Mouse (Mus musculus): ENCODE measurements around the gene Rwdd2b. TPM values are rescaled to one million over a fixed set of nuclear protein-coding genes. Genes with fewer than 3 reads are reported as not detected.

Gene Rwdd2b
- polyA plus RNA-seq, 1 experiment = not detected

DNA sequence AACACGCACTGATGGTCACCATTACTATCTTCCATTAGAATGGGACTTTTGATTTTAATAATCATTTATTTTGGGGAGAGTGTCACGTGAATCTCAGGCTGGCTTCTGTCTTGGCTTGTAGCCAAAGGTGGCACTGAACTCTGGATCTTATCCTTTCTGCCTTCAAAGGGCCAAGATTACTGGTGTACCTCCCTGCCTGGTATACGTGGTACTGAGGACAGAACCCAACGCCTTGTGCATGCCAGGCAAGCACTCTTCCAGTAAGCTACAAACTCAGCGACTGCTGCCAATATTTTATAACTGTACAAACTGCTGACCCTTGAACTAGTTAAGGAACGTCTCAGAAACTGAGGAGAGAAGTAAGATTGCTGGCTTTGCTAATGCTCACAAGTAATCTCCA lies 5.4 kb downstream of the Rwdd2b start:
- no peak for TF ChIP-seq CTCF (IDR thresholded peaks at IDR 0.05; ENCODE audit: insufficient read depth, low read depth, low read length)
- no peak for TF ChIP-seq POLR2A (IDR thresholded peaks at IDR 0.05; ENCODE audit: insufficient read depth, low read depth, low read length)
- Histone ChIP-seq H3K27ac (ENCODE audit: insufficient read depth, low read depth, low read length) (no peak overlapping the region), H3K4me3 (ENCODE audit: insufficient read depth, low read depth, low read length) (no peak overlapping the region), H3K4me1 (ENCODE audit: control insufficient read depth, insufficient read depth, low read length) (no peaks in the 10 kb centered on the region)
- 82% methylated on average over 6 of the region's 6 CpGs for WGBS

DNA sequence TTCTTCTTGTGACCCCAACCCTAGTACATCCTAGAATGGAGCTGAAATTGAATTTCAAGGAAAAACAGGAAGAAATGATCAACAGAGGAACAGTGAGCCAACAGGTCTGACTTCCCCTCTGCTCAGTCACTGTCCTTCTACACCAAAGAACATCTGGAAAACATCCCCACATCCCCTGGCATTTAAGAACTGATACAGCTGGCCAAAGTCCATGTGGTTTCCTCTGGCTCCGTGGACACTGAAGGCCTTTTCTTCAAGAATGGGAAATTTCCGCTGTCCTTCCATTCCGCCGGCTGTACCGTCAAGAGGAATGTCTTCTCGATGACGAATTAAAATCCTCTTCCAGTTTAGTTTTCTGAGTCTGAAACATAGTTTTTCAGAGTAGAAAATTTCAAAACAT lies 6.1 kb downstream of the Rwdd2b start:
- H3K4me3 ChIP-seq (ENCODE audit: insufficient read depth, low read depth, low read length) = no peak overlapping the region
- H3K4me1 ChIP-seq (ENCODE audit: control insufficient read depth, insufficient read depth, low read length) = no peaks in the 10 kb centered on the region
- 91% methylated on average over 7 of the region's 7 CpGs for WGBS
- no peak overlapping the region for H3K27ac ChIP-seq (ENCODE audit: insufficient read depth, low read depth, low read length)
- TF ChIP-seq CTCF (IDR thresholded peaks at IDR 0.05; ENCODE audit: insufficient read depth, low read depth, low read length) (no peak), POLR2A (IDR thresholded peaks at IDR 0.05; ENCODE audit: insufficient read depth, low read depth, low read length) (no peak)

DNA sequence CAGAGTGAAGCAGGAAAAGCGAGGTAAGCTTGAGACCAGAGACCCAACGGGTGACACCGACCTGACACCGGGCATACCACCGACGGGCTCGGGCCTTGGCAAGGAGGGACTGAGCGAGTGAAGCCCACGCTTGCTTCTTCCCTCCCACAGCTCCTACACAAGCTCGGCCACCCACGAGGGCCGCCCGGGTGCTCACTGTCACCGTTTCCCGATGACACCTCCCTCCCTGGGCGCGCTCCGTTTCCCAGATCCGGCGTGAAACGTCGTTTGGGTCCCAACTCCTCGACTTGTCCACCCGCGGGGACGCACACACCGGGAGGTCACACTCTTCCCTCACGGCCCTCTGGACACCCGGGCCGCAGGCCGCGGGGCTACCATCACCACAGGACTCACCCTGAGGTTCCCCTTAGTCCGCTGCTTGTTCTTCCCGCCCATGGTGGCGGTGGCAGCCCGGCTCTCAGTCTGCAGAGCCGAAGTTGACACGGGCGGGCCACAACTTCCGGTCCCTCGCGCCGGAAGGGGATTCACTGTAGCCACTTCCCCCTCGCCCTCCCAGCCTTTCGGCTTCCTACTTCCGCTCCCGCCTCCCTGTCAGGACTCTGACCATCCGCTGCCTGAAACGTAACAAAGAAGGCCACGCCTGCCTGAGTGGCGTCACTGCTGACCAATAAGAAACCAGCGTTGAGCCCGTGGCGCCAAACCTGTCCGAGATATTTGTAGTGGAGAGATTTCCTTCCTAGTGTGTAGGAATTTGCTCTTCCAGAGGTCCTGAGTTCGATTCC lies 8.1 kb downstream of the Rwdd2b start, which contains the start of gene Ltn1:
Gene Ltn1 (minus strand): TSS at position 580 of the 782 bp plus-strand sequence.
- H3K4me3 ChIP-seq (ENCODE audit: insufficient read depth, low read depth, low read length) = peak within 1 kb of the TSS; percentile 80
- no peak within 1 kb of the TSS for H3K27ac ChIP-seq (ENCODE audit: insufficient read depth, low read depth, low read length)

DNA sequence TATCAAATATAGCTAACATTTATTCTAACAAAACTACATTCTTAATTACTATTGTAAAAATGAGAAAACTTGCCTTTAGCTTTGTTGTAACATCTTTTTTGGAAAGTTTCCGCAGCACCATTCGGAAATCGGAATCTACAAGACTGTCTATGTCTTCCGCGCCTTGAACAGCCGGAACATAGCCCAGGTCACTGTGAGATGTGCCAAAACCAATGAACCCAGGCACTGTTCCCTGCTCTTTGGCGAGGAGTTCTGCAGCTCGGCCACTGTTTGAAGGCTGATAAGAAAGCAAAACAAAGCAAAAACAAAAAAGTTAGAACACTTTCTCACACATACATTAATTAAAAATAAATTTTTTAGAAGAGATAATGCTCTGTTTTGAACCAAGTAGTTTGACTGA lies 12.9 kb downstream of the Rwdd2b start:
- WGBS = 94% methylated on average over 8 of the region's 8 CpGs
- no peaks in the 10 kb centered on the region for H3K4me1 ChIP-seq (ENCODE audit: control insufficient read depth, insufficient read depth, low read length)
- TF ChIP-seq CTCF (IDR thresholded peaks at IDR 0.05; ENCODE audit: insufficient read depth, low read depth, low read length) (no peak), POLR2A (IDR thresholded peaks at IDR 0.05; ENCODE audit: insufficient read depth, low read depth, low read length) (no peak)

More for the DNA sequence above, 8.1 kb downstream of the Rwdd2b start, which contains the start of gene Ltn1:
- H3K4me1 ChIP-seq (ENCODE audit: control insufficient read depth, insufficient read depth, low read length) = no peaks in the 10 kb centered on the region
- WGBS = under 1% methylated on average over 56 of the region's 56 CpGs
- TF ChIP-seq POLR2A (IDR thresholded peaks at IDR 0.05; ENCODE audit: insufficient read depth, low read depth, low read length) = peak; percentile 64; the same call in 1 of the 2 replicates
- no peak for TF ChIP-seq CTCF (IDR thresholded peaks at IDR 0.05; ENCODE audit: insufficient read depth, low read depth, low read length)

DNA sequence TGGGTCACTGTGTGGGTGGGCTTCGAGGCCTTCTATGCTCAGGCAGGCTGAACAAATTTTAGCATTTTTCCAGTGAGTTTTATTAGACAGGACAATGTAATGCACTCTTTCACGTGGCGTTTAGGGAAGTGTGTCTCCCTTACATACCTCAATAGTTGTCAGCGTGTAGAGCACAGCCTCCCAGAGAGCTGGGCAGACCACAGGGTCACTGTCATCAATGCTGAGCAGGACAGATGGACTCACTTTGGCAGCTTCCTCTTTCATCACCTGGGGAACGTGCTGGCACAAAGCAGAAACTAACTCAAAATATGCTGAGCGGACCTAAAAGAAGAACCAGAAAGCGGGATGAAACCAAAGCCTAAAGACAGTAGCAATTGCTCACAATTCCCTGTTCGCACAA lies 19.7 kb downstream of the Rwdd2b start:
- WGBS = 90% methylated on average over 8 of the region's 8 CpGs
- no peak overlapping the region for H3K27ac ChIP-seq (ENCODE audit: insufficient read depth, low read depth, low read length)
- no peaks in the 10 kb centered on the region for H3K4me1 ChIP-seq (ENCODE audit: control insufficient read depth, insufficient read depth, low read length)
- no peak overlapping the region for H3K4me3 ChIP-seq (ENCODE audit: insufficient read depth, low read depth, low read length)
- no peak for TF ChIP-seq POLR2A (IDR thresholded peaks at IDR 0.05; ENCODE audit: insufficient read depth, low read depth, low read length)
- no peak for TF ChIP-seq CTCF (IDR thresholded peaks at IDR 0.05; ENCODE audit: insufficient read depth, low read depth, low read length)

More for the DNA sequence above, 12.9 kb downstream of the Rwdd2b start:
- Histone ChIP-seq H3K27ac (ENCODE audit: insufficient read depth, low read depth, low read length) (no peak overlapping the region), H3K4me3 (ENCODE audit: insufficient read depth, low read depth, low read length) (no peak overlapping the region)

DNA sequence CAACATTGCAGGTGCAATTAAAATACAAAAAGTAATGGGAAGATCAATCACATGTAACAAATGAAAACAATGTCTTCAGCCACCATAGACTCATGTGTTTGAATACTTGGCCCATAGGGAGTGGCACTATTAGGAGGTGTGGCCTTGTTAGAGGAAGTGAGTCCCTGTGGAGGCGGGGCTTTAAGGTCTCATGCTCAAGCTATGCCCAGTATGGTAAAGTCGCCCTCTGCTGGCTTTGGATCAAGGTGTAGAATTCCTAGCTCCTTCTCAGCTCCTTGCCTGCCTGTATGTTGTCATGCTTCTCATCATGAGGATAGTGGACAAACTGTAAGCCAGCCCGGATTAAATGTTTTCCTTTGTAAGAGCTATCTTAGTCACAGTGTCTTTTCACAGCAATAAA lies 35.4 kb downstream of the Rwdd2b start:
- no peak overlapping the region for H3K27ac ChIP-seq (ENCODE audit: insufficient read depth, low read depth, low read length)
- TF ChIP-seq POLR2A (IDR thresholded peaks at IDR 0.05; ENCODE audit: insufficient read depth, low read depth, low read length) (no peak), CTCF (IDR thresholded peaks at IDR 0.05; ENCODE audit: insufficient read depth, low read depth, low read length) (no peak)
- 82% methylated on average over 3 of the region's 3 CpGs for WGBS
- no peak overlapping the region for H3K4me3 ChIP-seq (ENCODE audit: insufficient read depth, low read depth, low read length)
- H3K4me1 ChIP-seq (ENCODE audit: control insufficient read depth, insufficient read depth, low read length) = no peaks in the 10 kb centered on the region

DNA sequence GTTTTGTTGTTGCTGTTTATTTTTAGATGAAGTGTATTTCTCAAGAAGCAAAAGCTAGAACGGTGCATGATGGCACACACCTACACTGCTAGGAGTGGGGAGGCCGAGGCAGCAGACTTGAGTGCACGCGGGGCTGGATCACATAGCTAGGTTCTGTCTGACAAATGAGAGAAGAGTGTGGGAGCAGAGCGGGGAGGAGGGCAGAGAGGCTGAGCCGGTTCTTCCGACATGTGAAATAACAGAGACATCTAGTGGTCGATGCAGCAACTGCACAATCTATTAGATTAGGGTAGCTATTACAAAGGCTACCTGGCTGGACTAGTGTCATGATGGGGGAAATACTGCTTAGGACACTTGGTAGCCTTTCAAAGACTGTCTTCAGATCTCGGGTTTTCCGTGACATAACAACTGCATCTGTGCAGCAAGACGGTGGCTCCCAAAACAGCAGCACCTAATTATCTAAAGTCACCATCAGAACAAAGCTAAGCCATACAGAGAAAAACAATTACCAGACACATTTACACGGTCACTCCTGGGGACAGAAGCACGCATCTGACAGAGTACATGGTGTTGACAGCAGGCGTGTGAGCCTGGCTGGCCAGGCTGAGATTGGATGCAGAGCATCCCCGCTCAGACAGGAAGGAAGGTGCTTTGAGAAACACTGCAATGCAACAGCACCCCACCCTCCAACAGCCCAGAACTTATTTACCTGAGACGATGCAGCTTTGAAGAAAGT lies 46.4 kb downstream of the Rwdd2b start:
- WGBS = 38% methylated on average over 16 of the region's 16 CpGs
- Histone ChIP-seq H3K4me3 (ENCODE audit: insufficient read depth, low read depth, low read length) (no peak overlapping the region), H3K4me1 (ENCODE audit: control insufficient read depth, insufficient read depth, low read length) (no peaks in the 10 kb centered on the region), H3K27ac (ENCODE audit: insufficient read depth, low read depth, low read length) (no peak overlapping the region)
- no peak for TF ChIP-seq POLR2A (IDR thresholded peaks at IDR 0.05; ENCODE audit: insufficient read depth, low read depth, low read length)
- no peak for TF ChIP-seq CTCF (IDR thresholded peaks at IDR 0.05; ENCODE audit: insufficient read depth, low read depth, low read length)

DNA sequence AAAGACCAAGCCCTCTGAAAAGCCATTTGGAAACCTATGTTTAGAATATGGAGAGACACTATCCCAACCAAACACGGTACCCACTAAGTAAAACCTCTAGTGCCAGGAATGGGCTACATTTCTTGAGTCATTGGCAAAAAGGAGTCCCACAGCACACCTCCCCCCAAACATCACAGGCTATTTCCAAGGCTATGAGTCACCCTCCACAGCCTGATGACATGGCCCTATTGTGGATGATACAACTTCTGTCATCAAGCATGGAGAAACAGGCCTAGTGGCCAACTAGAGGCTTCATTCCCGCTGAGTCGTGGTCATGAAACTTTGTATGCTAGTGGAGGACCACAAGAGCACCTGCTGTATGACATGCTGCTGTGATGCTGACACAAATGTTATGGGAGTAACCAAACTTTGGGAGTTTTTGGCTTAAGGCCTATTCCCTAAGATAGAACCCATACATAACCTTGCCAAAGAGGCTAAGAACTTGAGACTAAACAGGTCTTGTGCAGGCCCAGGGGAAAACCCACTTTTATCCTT lies 52.9 kb downstream of the Rwdd2b start:
- Histone ChIP-seq H3K4me1 (ENCODE audit: control insufficient read depth, insufficient read depth, low read length) (no peaks in the 10 kb centered on the region), H3K27ac (ENCODE audit: insufficient read depth, low read depth, low read length) (no peak overlapping the region), H3K4me3 (ENCODE audit: insufficient read depth, low read depth, low read length) (no peak overlapping the region)
- 73% methylated on average over 3 of the region's 3 CpGs for WGBS
- TF ChIP-seq POLR2A (IDR thresholded peaks at IDR 0.05; ENCODE audit: insufficient read depth, low read depth, low read length) (no peak), CTCF (IDR thresholded peaks at IDR 0.05; ENCODE audit: insufficient read depth, low read depth, low read length) (no peak)

DNA sequence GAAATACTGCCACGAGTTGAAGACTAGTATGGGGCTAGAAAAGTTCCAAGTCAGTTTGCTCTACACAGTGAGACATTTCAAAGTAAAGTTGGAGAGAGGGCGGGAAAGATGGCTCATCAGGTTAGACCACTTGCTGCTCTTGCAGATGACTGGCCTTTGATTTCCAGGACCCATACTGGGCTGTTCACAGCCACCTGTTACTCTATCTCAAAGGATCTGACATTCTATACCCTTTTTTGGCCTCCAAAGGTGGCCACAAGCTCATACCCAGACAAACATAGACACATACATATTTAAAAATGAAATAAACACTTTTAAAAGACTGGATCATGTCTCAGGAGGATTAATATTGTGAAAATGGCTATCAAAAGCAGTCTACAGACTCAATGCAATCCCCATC lies 56.0 kb downstream of the Rwdd2b start:
- TF ChIP-seq CTCF (IDR thresholded peaks at IDR 0.05; ENCODE audit: insufficient read depth, low read depth, low read length) = no peak
- TF ChIP-seq POLR2A (IDR thresholded peaks at IDR 0.05; ENCODE audit: insufficient read depth, low read depth, low read length) = no peak
- no peaks in the 10 kb centered on the region for H3K4me1 ChIP-seq (ENCODE audit: control insufficient read depth, insufficient read depth, low read length)
- 83% methylated on average over 2 of the region's 2 CpGs for WGBS
- no peak overlapping the region for H3K4me3 ChIP-seq (ENCODE audit: insufficient read depth, low read depth, low read length)
- H3K27ac ChIP-seq (ENCODE audit: insufficient read depth, low read depth, low read length) = no peak overlapping the region

Other genes starting within 250 kb of the Rwdd2b start
- gene N6amt1, start 86.4 kb downstream of the Rwdd2b start, polyA plus RNA-seq (2012; ENCODE audit: insufficient read depth, insufficient read length, low replicate concordance, missing spikeins) = not detected in 2 replicates
- not detected in 2 replicates for gene Ltn1, start 8.0 kb downstream of the Rwdd2b start, polyA plus RNA-seq (2012; ENCODE audit: insufficient read depth, insufficient read length, low replicate concordance, missing spikeins)
- gene Usp16, start 14.1 kb upstream of the Rwdd2b start, polyA plus RNA-seq (2012; ENCODE audit: insufficient read depth, insufficient read length, low replicate concordance, missing spikeins) = not detected in 2 replicates
- gene Cct8, start 55.3 kb upstream of the Rwdd2b start, polyA plus RNA-seq (2012; ENCODE audit: insufficient read depth, insufficient read length, low replicate concordance, missing spikeins) = 227 and 308 TPM in 2 replicates
- not detected in 2 replicates for gene Map3k7cl, start 112.8 kb upstream of the Rwdd2b start, polyA plus RNA-seq (2012; ENCODE audit: insufficient read depth, insufficient read length, low replicate concordance, missing spikeins)